ENCODE assay signal across 9 mouse cellular contexts in genomic region chrX:50657835-50658565, GRCm38 (mm10).
DNase-seq lines count a peak whose midpoint lies in the region; ATAC-seq lines count a peak whose summit lies in the region.
"Had no signal": no experiment of that assay in that cellular context is flagged by ENCODE, and none has a peak within 500 bp of the region (broad histone marks: within the 10 kb centered on the region; RNA-seq: fewer than 3 reads in every experiment).

No protein-coding gene starts in this region.

- no peaks in the 10 kb centered on the region for H3K27me3 ChIP-seq in kidney, embryonic 14.5 days (ENCODE audit: control insufficient read depth, insufficient read depth, low read length)
- H3K27me3 ChIP-seq in intestine, embryonic 16.5 days (replicated peaks; ENCODE audit: control insufficient read depth, insufficient read depth, low read length), result no peaks in the 10 kb centered on the region
- no peaks in the 10 kb centered on the region for H3K27me3 ChIP-seq in limb, embryonic 11.5 days (ENCODE audit: control insufficient read depth, insufficient read depth, low read length)
- no peaks in the 10 kb centered on the region for H3K27me3 ChIP-seq in splenic B cell, adult 2 months (ENCODE audit: control insufficient read depth, insufficient read depth, low read length, poor library complexity, severe bottlenecking)

- H3K4me3 ChIP-seq in kidney, embryonic 14.5 days (ENCODE audit: low read length), result no peak overlapping the region
- no peak overlapping the region for H3K4me3 ChIP-seq in intestine, embryonic 16.5 days (ENCODE audit: low read length)
- H3K4me3 ChIP-seq in limb, embryonic 11.5 days (ENCODE audit: low read depth, low read length), result no peak overlapping the region
- H3K4me3 ChIP-seq: myocyte had no signal

- no peak for ATAC-seq in kidney, embryonic 14.5 days (ENCODE audit: low FRiP score, low TSS enrichment)
- ATAC-seq in intestine, embryonic 16.5 days, result peak; percentile 44; the same call in 1 of the 2 replicates
- ATAC-seq in limb, embryonic 11.5 days (ENCODE audit: insufficient number of reproducible peaks, low FRiP score, low TSS enrichment, low read depth), result peak; percentile 73; the same call in 1 of the 2 replicates
- ATAC-seq in monocyte, adult 5-6 weeks (replicated peaks; ENCODE audit: insufficient number of reproducible peaks, low FRiP score, low TSS enrichment, poor library complexity, severe bottlenecking), result 0 out of 2 replicates have a peak, but pooled peaks have one; percentile 71

- no peaks in the 10 kb centered on the region for H3K4me1 ChIP-seq in kidney, embryonic 14.5 days (ENCODE audit: control insufficient read depth, insufficient read depth, low read length)
- no peaks in the 10 kb centered on the region for H3K4me1 ChIP-seq in intestine, embryonic 16.5 days (ENCODE audit: control insufficient read depth, insufficient read depth, low read length)
- H3K4me1 ChIP-seq in limb, embryonic 11.5 days (ENCODE audit: control insufficient read depth, insufficient read depth, low read length), result no peaks in the 10 kb centered on the region

- H3K27ac ChIP-seq in kidney, embryonic 14.5 days (ENCODE audit: low read depth, low read length), result no peak overlapping the region
- H3K27ac ChIP-seq in intestine, embryonic 16.5 days (ENCODE audit: low read length), result no peak overlapping the region
- H3K27ac ChIP-seq in limb, embryonic 11.5 days (replicated peaks; ENCODE audit: low read depth, low read length), result no peak overlapping the region

- H3K9me3 ChIP-seq in kidney, embryonic 14.5 days (ENCODE audit: control insufficient read depth, low read length), result no peaks in the 10 kb centered on the region
- H3K9me3 ChIP-seq in intestine, embryonic 16.5 days (ENCODE audit: control insufficient read depth, low read length), result no peaks in the 10 kb centered on the region
- no peaks in the 10 kb centered on the region for H3K9me3 ChIP-seq in limb, embryonic 11.5 days (ENCODE audit: control insufficient read depth, low read length)

- no peaks in the 10 kb centered on the region for H3K36me3 ChIP-seq in kidney, embryonic 14.5 days (ENCODE audit: control insufficient read depth, insufficient read depth, low read length)
- no peaks in the 10 kb centered on the region for H3K36me3 ChIP-seq in intestine, embryonic 16.5 days (ENCODE audit: control insufficient read depth, insufficient read depth, low read length)
- no peaks in the 10 kb centered on the region for H3K36me3 ChIP-seq in limb, embryonic 11.5 days (ENCODE audit: control insufficient read depth, insufficient read depth, low read length)
- no peaks in the 10 kb centered on the region for H3K36me3 ChIP-seq in splenic B cell, adult 2 months (ENCODE audit: control insufficient read depth, insufficient read depth, low read length, poor library complexity, severe bottlenecking)

- peak; percentile 55 for DNase-seq in kidney, adult 18-20 months
- peak; percentile 29 for DNase-seq in cerebellum, adult 8-10 months
- DNase-seq in frontal cortex, postnatal 14 days (ENCODE audit: low spot score in 2 of 2), result peak; percentile 6 to 53
- peak; percentile 85 for DNase-seq in limb, embryonic 11.5 days (ENCODE audit: low spot score)
- peak; percentile 67 for DNase-seq in splenic B cell, adult 2 months (ENCODE audit: low read depth, low spot score)

- H3K9ac ChIP-seq in kidney, embryonic 14.5 days (ENCODE audit: low read depth, low read length), result no peak overlapping the region
- no peak overlapping the region for H3K9ac ChIP-seq in intestine, embryonic 16.5 days (ENCODE audit: low read depth, low read length)
- peak overlapping the region; percentile 12; the same call in 1 of the 2 replicates for H3K9ac ChIP-seq in limb, embryonic 11.5 days (ENCODE audit: low read length)

- 45% methylated on average over 9 of the region's 9 CpGs for WGBS in kidney, embryonic 14.5 days
- WGBS in intestine, embryonic 16.5 days, result 36% methylated on average over 9 of the region's 9 CpGs
- 37% methylated on average over 9 of the region's 9 CpGs for WGBS in limb, embryonic 11.5 days

- no peak overlapping the region for H3K4me2 ChIP-seq in kidney, embryonic 14.5 days (replicated peaks; ENCODE audit: low read depth, low read length)
- no peak overlapping the region for H3K4me2 ChIP-seq in intestine, embryonic 16.5 days (ENCODE audit: low read depth, low read length)
- H3K4me2 ChIP-seq in limb, embryonic 11.5 days (ENCODE audit: low read depth, severe bottlenecking), result no peak overlapping the region

Comparison
In these comparisons a context has a peak if more than half of its experiments do, and no peak if none do; other contexts are left out.
1. DNase-seq: peak in every context shown above with its lines; median percentile 85 in limb, embryonic 11.5 days; 67 in splenic B cell, adult 2 months; 55 in kidney, adult 18-20 months; 30 in frontal cortex, postnatal 14 days; 29 in cerebellum, adult 8-10 months.